Mouse (Mus musculus) hindbrain, postnatal 0 days (tissue): ENCODE measurements around the gene Zfyve26. TPM values are rescaled to one million over a fixed set of nuclear protein-coding genes. Genes with fewer than 3 reads are reported as not detected.

ENCODE experiments used
- ATAC-seq: fragments of 200-750 bp; cut with Nextera tagmentation; 2 replicates; pipeline ENCODE4 v1.8.0; 2017; ENCODE audit warnings: mild to moderate bottlenecking, moderate TSS enrichment, moderate library complexity
- DNase-seq: peaks from one replicate; pipeline ENCODE4 v3.0.0-alpha.2; 2015; ENCODE audit warnings: low spot score
- H3K27ac ChIP-seq: fragments of 300-500 bp; sonication (generic); 2 replicates; pipeline ENCODE4 v1.5.1; 2014; ENCODE audit warnings: mild to moderate bottlenecking
- H3K27me3 ChIP-seq: fragments of 300-500 bp; sonication (generic); 2 replicates; pipeline ENCODE4 v1.6.1; 2014; ENCODE audit warnings: low read length, mixed read lengths; ENCODE audit not compliant: insufficient read depth
- H3K36me3 ChIP-seq: fragments of 300-500 bp; sonication (generic); 2 replicates; pipeline ENCODE4 v1.6.1; 2014; ENCODE audit warnings: low read length, mixed read lengths; ENCODE audit not compliant: insufficient read depth
- H3K4me1 ChIP-seq: fragments of 300-500 bp; sonication (generic); 2 replicates; pipeline ENCODE4 v1.6.1; 2014; ENCODE audit warnings: antibody characterized with exemption, low read length, mixed read lengths; ENCODE audit not compliant: insufficient read depth
- H3K4me2 ChIP-seq: fragments of 300-500 bp; sonication (generic); 2 replicates; pipeline ENCODE4 v1.6.1; 2014; ENCODE audit warnings: low read depth, mild to moderate bottlenecking, low read length, moderate library complexity, mixed read lengths
- H3K4me3 ChIP-seq: fragments of 300-500 bp; sonication (generic); 2 replicates; pipeline ENCODE4 v1.5.1; 2014; ENCODE audit warnings: low read length
- H3K9ac ChIP-seq: fragments of 300-500 bp; sonication (generic); replicated peaks from 2 replicates; pipeline ENCODE4 v1.6.1; 2014; ENCODE audit warnings: mild to moderate bottlenecking, low read length, moderate library complexity, mixed read lengths
- H3K9me3 ChIP-seq: fragments of 300-500 bp; sonication (generic); 2 replicates; pipeline ENCODE4 v1.6.1; 2016; ENCODE audit warnings: low read length, mixed read lengths
- CTCF ChIP-seq: IDR thresholded peaks from 2 replicates; pipeline ENCODE4 v1.5.1; 2016; ENCODE audit warnings: antibody characterized with exemption, control low read depth, low read depth
- WGBS: fragments of 180-500 bp; shearing (Covaris S2); extraction: QIAGEN DNeasy Blood & Tissue Kit; methylation state at CpG from one replicate; pipeline ENCODE4 v1.1.7; 2014; 5-methylcytosine and 5-hydroxymethylcytosine counted together
- polyA plus RNA-seq: library from polyadenylated mRNA; unstranded; fragments of >200 nt; fragmentation: Nextera tagmentation; extraction: Ambion mirVana; gene quantifications from 2 replicates; pipeline ENCODE4 v1.2.1, GENCODE M21; 2015
- total RNA-seq: library from RNA; depleted of rRNA; stranded (reverse); fragments of >200 nt; gene quantifications from 2 replicates; pipeline ENCODE4 v1.2.3, GENCODE M21; 2014; rRNA removed

The Zfyve26 gene
- total RNA-seq (24.5 and 28.0 TPM in 2 replicates), polyA plus RNA-seq (6.6 and 7.7 TPM in 2 replicates)

DNA sequence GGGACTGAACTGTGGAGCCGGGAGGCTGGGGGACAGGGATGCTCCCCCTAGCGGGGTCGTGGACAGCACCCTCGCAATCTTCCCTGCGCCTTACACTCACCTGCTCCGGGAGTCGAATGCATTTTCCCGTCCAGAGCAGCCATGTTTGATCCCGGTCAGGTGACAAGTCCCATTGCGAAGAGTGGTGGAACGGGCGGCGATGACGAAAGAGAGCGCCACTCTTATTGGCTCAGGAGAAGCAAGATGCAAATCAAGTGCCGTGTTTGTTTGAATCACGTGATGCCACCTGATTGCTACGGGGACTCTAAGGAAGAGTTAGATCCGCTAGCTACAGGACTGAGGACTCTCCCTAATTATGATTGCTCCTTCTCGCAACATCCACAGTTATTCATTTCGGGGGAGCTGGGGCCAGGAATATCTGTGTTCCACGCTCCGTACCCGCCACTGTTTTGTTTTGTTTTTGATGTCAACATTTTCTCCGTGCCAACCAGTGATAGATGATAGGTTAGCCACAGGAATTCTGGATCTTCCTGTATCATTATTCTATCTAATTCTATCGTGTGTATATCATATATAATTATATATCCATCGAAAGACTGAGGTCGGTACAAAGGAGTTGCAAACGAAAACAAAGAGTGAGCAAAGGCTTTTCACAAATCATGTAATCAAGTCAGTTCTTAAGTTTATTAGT, at the start of gene Zfyve26:
Gene Zfyve26 (minus strand): TSS at position 179 of the 691 bp plus-strand sequence.
- H3K4me3 ChIP-seq, result peak within 1 kb of the TSS; percentile 50
- H3K27me3 ChIP-seq, result no peaks in the 10 kb centered on the region
- H3K27ac ChIP-seq, result peak within 1 kb of the TSS; percentile 62
- H3K36me3 ChIP-seq, result no peaks in the 10 kb centered on the region
- peak within 1 kb of the TSS; percentile 78 for H3K4me2 ChIP-seq
- WGBS, result 0% methylated on average over 29 of the region's 29 CpGs
- H3K4me1 ChIP-seq, result peaks cover 6% of the 10 kb centered on the region; the same call in 1 of the 2 replicates
- peak; percentile 98 for DNase-seq
- H3K9ac ChIP-seq, result peak within 1 kb of the TSS; percentile 53
- no peaks in the 10 kb centered on the region for H3K9me3 ChIP-seq
- peak; percentile 60 for TF ChIP-seq CTCF
- peak; percentile 98 for ATAC-seq

DNA sequence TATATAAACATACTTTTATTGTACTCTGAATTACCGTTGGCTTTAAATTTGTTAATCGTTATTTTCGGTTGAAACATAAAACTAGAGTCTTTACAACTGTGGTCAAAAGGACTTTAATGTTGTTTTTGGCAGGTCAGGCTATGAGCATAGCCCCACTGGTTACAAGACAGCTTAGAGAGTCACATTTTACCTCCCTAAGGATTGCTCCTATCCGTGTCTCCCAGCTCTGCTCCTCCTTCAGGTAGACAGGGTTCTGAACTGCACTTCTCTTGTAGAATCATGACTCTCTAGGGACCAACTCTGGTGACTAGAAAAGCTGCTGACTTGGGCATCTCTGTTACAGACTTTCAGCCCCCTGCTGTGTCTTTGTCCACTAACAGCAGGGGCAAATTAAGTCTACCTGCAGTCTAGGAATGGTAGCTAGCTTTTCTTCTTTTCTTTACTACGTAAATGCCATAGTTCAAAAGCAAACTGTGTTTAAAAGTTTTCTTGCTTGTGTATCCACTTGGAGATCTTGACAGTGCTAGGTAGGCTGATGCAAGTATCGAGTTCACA, 45.3 kb upstream of the Zfyve26 start:
- H3K27me3 ChIP-seq, result no peaks in the 10 kb centered on the region
- WGBS, result 62% methylated on average over 6 of the region's 6 CpGs
- no peak for ATAC-seq

DNA sequence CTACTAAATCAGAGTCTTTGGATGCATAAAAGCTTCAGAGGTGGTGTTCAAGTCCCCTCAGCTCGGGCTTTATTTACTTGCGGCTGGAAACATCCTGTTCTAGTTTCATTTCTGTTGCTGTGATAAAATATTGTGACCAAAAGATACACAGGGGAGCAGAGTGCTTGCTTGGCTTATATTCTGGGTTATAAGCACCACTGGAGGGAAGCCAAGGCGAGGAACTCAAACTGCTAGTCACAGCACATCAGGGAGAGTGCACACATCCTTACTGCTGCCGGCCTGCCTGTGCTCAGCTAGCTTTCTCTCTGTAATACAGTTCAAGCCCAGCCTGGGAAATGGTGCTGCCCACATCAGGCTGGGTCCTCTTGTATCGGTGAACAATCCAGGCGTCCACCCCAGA, 44.4 kb upstream of the Zfyve26 start:
- no peak overlapping the region for H3K4me2 ChIP-seq
- ATAC-seq, result no peak
- no peak overlapping the region for H3K27ac ChIP-seq
- H3K4me3 ChIP-seq, result no peak overlapping the region
- DNase-seq, result no peak
- H3K36me3 ChIP-seq, result no peaks in the 10 kb centered on the region
- no peaks in the 10 kb centered on the region for H3K27me3 ChIP-seq
- no peak overlapping the region for H3K9ac ChIP-seq
- WGBS, result 75% methylated on average over 6 of the region's 6 CpGs
- H3K9me3 ChIP-seq, result no peaks in the 10 kb centered on the region
- no peaks in the 10 kb centered on the region for H3K4me1 ChIP-seq
- TF ChIP-seq CTCF, result no peak

More for the DNA sequence above, 45.3 kb upstream of the Zfyve26 start:
- Histone ChIP-seq H3K9ac (no peak overlapping the region), H3K4me2 (no peak overlapping the region), H3K36me3 (no peaks in the 10 kb centered on the region), H3K4me3 (no peak overlapping the region), H3K9me3 (no peaks in the 10 kb centered on the region), H3K4me1 (no peaks in the 10 kb centered on the region), H3K27ac (no peak overlapping the region)
- DNase-seq, result no peak
- no peak for TF ChIP-seq CTCF

DNA sequence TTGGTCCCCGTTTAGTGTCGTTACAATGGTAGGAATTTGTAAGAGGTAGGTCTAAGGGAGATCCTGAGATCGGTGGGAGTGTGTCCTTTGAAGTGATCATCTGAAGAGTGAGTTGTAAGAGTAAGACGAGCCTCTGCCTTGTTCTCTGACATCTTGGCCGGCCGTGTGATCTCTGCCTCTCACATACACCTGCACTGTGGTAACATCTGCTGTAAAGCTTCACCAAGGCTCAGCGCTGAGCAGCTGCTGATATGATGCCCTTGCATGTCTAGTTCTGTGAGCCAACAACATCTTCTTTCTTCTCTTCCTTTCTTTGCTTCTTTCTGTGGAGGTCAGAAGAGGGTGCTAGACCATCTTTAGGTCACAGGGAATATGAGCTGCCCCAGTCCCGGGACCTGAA, 42.7 kb upstream of the Zfyve26 start:
- no peak for DNase-seq
- 88% methylated on average over 8 of the region's 8 CpGs for WGBS
- TF ChIP-seq CTCF, result no peak
- no peak overlapping the region for H3K4me2 ChIP-seq
- H3K27ac ChIP-seq, result no peak overlapping the region
- no peaks in the 10 kb centered on the region for H3K27me3 ChIP-seq
- no peaks in the 10 kb centered on the region for H3K4me1 ChIP-seq
- no peak overlapping the region for H3K9ac ChIP-seq
- H3K4me3 ChIP-seq, result no peak overlapping the region
- H3K9me3 ChIP-seq, result no peaks in the 10 kb centered on the region
- ATAC-seq, result no peak
- no peaks in the 10 kb centered on the region for H3K36me3 ChIP-seq

DNA sequence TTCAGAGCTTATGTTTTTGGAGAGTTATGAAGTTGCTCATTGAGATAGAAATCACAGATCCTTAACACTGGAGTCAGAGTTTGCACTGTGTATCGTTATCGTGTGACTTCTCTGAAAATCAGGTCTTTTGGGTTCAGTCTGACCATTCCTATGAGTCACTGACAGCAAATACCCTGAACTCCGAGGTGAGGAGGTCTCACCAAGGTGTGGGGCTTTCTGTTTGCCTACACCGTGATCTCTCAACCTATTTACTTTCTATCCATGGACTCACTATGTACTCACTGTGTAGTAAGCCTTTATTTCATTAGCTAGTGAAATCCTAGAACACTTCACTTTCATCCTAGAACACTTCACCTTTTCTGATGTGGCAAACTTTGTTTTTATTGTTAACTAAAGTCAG, 35.6 kb upstream of the Zfyve26 start:
- TF ChIP-seq CTCF, result no peak
- H3K9me3 ChIP-seq, result no peaks in the 10 kb centered on the region

DNA sequence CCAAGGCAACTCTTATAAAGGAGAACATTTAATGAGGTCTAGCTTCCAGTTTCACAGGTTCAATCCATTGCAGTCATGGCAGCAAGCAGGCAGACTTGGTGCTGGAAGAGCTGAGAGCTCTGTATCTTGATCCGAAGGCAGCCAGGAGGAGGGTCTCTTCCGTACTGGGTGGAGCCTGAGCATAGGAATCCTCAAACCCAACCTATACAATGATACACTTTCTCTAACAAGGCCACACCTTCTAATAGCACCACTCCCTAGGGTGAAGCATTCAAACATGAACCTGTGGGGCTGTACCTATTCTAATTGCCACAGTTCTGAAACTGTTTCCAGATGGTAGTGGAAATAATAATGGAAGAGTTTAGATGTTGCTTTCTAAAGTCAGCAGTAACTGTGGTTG, 34.5 kb upstream of the Zfyve26 start:
- 91% methylated on average over 2 of the region's 2 CpGs for WGBS
- DNase-seq (no peak), ATAC-seq (no peak)
- H3K4me3 ChIP-seq, result no peak overlapping the region
- H3K9me3 ChIP-seq, result no peaks in the 10 kb centered on the region
- no peak overlapping the region for H3K9ac ChIP-seq
- no peaks in the 10 kb centered on the region for H3K27me3 ChIP-seq
- no peaks in the 10 kb centered on the region for H3K36me3 ChIP-seq
- H3K27ac ChIP-seq, result no peak overlapping the region
- no peaks in the 10 kb centered on the region for H3K4me1 ChIP-seq
- no peak overlapping the region for H3K4me2 ChIP-seq
- TF ChIP-seq CTCF, result no peak

More for the DNA sequence above, 35.6 kb upstream of the Zfyve26 start:
- 90% methylated on average over 4 of the region's 4 CpGs for WGBS
- Histone ChIP-seq H3K4me2 (no peak overlapping the region), H3K9ac (no peak overlapping the region), H3K4me3 (no peak overlapping the region), H3K4me1 (no peaks in the 10 kb centered on the region), H3K36me3 (no peaks in the 10 kb centered on the region), H3K27ac (no peak overlapping the region), H3K27me3 (no peaks in the 10 kb centered on the region)
- no peak for DNase-seq
- ATAC-seq, result no peak

DNA sequence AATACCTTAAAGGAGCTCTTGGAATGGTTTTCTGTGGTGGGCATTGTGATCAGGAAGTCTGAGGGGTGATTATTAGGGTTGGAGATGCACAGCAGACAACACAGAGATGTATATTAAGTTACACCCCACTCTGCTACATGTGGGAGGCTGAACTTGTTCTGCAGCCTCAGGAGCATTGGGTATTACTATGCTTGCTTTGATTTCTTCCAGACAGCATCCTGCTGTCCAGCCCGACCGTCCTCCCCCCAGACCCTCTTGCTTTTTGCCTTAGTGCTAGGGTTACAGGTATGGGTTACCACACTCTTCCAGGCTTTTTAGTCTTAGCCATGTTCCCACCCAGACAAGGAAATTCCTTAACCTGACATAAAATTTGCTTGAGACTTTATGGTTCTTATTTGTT, 31.8 kb upstream of the Zfyve26 start:
- H3K9ac ChIP-seq, result no peak overlapping the region
- H3K9me3 ChIP-seq, result no peaks in the 10 kb centered on the region
- WGBS, result 79% methylated on average over 2 of the region's 2 CpGs
- H3K27me3 ChIP-seq, result no peaks in the 10 kb centered on the region
- no peak for TF ChIP-seq CTCF
- H3K4me1 ChIP-seq, result no peaks in the 10 kb centered on the region
- no peak overlapping the region for H3K4me2 ChIP-seq
- DNase-seq (no peak), ATAC-seq (no peak)
- no peak overlapping the region for H3K4me3 ChIP-seq
- H3K36me3 ChIP-seq, result no peaks in the 10 kb centered on the region
- no peak overlapping the region for H3K27ac ChIP-seq
